Mouse (Mus musculus): ENCODE data around the gene Cdc42ep2.

GRCm38 (mm10) chr19:5937095-5937835, 12.6 kb upstream of the Cdc42ep2 start:
- TF ChIP-seq CTCF (conservative IDR thresholded peaks at IDR 0.05; ENCODE audit: low read length) (no peak), POU5F1 (IDR thresholded peaks at IDR 0.05; ENCODE audit: borderline replicate concordance, low read length) (no peak), NANOG (IDR thresholded peaks at IDR 0.05; ENCODE audit: borderline replicate concordance, low read length) (no peak)
